Mouse (Mus musculus) neutrophil, adult 5-6 weeks (primary cell): ENCODE results near the gene Chd9. TPM values are rescaled to one million over a fixed set of nuclear protein-coding genes. Genes with fewer than 3 reads are reported as not detected.
A peak's percentile ranks its signal among the peaks of the same experiment; 100 is the strongest.

ENCODE experiments used
- ATAC-seq: fragments of 151-379, 151-347 bp; 2 replicates; pipeline ENCODE4 v1.8.0; 2017; ENCODE audit warnings: mild to moderate bottlenecking, moderate TSS enrichment; ENCODE audit not compliant: insufficient number of reproducible peaks, poor library complexity, low FRiP score, severe bottlenecking; ENCODE audit errors: extremely low read depth
- total RNA-seq: library from RNA; stranded (forward); fragments of 200-1000 nt; gene quantifications from 2 replicates; pipeline ENCODE4 v1.2.3, GENCODE M21; 2017

Chd9 gene
- total RNA-seq, 1 experiment from 2014 or later, result 90.1 TPM

DNA sequence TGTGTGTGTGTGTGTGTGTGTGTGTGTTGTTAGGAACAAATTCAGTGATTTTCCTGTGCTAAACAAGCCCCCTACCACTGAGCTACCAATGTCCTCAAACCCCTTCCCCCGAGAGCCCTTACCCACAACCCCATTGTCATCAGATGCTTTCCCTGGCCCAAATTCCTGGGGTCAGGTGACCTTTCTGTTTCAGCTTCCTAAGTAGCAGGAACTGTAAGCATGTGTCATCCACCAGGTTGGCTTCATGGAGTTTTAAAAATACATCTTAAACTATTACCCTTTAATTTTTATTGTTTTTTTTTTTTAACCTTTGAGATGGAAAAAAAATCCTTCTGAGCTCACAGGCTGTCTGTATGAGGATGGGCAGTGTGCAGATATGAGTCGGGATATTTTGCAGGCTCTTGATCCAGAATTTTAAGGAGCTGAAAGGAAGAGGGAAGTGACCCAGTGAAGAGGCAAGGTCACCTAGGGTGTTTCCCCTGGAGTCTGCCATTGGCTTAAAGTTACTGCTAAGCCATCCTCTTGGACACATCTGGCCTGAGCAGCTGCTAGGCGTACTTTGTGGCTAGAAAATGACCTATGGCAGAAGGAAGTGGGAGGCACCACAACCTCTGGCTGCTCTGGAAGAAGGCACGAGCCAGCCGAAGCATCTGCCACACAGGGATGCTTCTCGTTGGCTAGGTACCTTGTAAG lies 5.6 kb downstream of the Chd9 start:
- ATAC-seq, result no peak

GRCm38 (mm10) chr8:90834321-90834672 lies 6.1 kb downstream of the Chd9 start:
- no peak for ATAC-seq

- no peak for ATAC-seq
Observed at GRCm38 (mm10) chr8:90837440-90837839, 9.3 kb downstream of the Chd9 start.

DNA sequence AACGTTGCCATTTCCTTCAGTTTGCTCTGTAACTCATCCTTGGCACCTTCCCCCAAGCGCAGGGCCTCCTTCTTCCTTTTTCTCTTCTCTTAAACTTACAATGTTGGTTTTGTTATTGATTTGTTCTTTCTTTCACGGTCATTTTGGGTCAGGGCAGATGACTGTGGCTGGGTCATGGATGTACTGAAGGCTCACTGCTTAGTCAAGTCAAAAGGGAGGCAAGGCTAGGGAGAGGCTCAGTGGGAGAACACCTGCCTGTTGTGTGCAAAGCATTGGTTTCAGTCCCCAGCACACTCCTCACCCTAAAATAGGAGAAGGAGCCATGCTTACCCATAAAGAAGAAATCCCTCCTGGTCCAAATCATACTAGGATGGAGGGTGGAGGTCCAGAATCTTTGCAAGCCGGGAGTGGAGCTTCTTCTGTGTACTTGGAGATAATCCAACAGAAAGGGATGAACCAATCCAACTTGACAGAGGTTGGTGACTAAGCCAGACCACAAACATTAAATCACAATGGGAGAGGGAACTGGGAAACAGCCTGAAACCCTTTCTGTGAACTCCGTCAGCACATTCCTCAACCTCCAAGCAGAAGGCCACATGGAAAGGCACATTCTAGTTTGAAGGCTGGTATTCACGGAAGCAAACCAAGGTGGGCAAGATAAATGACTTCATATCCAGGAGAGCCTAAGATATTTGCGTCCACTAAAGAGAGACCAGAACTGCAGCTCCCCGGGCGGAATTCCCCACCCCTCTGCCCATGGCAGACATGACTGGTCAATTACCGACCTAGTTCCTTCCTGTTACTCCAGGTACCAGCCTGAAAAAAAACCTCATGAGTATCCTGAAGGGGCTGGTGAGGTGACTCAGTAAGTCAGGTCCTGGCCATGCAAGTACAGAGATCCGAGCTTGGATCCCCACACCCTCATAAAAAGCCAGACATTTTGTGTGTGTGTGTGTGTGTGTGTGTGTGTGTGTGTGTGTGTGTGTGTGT lies 11.9 kb downstream of the Chd9 start:
- no peak for ATAC-seq

- no peak for ATAC-seq
Observed at GRCm38 (mm10) chr8:90841321-90841720, 13.2 kb downstream of the Chd9 start.

DNA sequence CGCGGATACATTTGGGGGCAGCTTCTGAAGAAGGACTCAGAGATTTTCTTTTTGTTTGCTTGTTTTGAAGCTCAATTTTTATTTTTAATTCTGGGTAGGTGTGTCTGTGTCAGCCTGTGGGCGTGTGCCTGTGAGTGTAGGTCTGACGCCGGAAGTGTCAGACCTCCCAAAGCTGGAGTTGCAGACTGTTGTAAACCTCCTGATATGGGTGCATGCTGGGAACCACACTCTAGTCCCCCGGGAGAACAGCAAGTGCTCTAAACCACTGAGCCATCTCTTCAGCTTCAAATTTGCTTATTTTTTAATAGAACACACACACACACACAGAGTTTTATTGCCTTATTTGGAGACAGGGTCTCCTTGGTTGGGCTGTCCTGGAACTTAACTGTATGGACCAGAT lies 15.0 kb downstream of the Chd9 start:
- peak; percentile 88 for ATAC-seq

GRCm38 (mm10) chr8:90844179-90844967 lies 16.2 kb downstream of the Chd9 start:
- ATAC-seq, result no peak

DNA sequence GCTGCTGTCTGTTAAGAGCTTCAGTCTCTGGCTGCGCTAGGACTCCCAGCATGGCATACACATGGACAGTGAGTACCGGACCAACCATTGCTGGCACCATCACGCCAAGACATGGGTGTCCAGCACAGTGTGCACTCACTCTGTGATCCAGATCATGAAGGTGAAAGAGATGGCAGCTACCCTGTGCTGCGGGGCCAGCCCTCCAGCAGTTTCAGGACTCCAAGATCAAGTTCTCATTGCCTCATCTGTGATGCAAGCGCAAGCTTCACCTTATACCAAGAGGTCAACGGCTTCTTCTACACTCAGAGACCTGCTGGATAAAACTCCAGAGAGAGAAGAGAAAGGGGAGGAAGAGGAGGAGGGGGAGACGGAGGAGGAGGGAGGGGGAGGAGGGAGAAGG lies 19.8 kb downstream of the Chd9 start:
- ATAC-seq, result no peak

DNA sequence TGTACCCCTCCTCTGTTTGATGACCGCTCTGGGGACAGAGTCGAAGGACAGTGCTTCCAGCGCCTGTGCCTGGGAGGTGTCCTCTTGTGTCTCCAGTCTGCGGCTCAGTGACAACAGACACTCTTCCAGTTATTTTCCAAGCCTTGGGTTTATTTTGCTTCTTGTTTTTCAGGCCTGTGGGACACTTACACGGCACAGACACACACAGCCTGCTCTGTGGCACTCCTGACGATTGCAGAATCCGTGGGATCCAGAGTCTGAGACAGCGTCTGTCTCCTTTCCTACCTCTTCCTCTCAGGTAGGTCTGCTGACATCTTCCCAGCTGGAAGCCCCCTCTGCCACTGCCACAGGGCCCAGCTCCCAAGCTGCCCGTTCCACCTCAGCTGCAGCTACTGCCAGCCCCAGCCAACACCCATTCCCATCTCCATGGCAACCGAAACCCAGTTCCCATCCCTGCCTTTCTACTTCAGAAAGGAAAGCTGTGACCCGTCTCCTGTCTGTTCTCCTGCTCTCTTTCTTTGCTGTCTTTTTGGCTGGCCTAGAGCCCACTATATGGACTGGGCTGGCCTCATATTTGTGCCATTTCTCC lies 21.4 kb downstream of the Chd9 start:
- ATAC-seq, result no peak

DNA sequence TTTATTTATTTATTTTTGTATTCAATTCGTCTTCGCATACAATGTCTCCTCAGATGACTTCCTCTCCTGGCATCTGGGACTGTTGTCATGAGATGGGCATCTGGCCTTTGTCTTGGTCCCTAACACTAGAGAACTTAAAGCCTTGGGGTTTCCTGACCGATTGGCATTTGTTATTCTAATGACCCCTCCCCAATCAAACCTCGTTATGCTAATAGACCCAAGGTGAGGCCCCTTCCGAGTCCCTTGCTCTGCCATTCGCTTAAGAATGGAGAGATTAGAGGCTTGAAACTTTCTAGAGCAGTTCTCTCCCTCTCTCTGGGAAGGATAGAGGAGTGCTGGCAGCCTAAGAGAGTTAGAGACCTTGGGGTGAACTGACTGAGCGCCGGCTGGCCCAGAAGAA lies 23.4 kb downstream of the Chd9 start:
- no peak for ATAC-seq

DNA sequence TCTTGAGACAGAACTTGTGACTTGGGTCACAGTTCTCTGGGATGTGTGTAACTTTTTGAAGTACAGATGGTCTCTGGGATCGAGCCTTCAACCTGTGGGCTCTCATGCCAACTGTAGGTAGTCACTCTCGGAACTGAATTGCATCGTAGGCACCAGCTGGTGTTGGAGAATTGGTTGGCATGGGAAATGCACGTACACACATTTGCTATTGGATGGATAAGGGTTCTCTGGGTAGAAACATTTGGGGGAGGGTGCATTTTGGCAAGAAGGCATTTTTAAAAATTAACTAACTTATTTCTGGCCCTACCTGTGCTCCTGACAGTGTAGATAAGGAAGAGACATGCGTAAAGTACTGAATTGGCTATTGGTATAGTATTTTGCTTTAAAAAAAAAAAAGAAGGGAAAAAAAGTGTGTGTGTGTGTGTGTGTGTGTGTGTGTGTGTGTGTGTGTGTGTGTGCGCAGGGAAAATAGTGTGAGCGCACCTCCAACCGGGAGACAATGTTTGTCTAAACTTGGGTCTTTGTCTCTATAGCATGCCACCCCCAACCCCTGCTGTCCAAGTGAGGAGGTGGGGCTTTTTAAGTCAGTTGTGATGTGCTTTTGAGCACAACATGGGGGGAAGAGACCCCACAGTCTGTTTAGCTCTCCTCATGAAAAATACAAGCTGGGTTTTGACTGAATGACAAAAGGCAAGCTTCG lies 26.0 kb downstream of the Chd9 start:
- no peak for ATAC-seq

- no peak for ATAC-seq
Observed at GRCm38 (mm10) chr8:90854671-90855161, 26.6 kb downstream of the Chd9 start.

DNA sequence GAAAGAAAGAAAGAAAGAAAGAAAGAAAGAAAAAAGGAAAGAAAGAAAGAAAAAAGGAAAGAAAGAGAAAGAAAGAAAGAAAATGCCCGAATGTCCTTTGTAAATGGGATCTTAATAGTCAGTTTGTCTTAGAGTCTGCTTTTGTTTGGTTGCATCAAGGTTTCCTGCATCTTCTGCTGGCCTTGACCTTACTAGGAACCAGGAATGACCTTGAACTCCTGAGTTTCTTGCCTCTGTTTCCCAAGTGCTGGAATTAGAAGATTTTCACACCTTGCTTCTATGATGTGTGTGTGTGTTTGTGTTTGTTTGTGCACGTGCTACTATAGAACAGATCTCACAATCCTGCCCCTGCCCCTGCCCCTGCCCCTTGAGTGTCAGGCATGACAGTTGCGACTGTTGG lies 28.0 kb downstream of the Chd9 start:
- no peak for ATAC-seq

- ATAC-seq, result no peak
Observed at GRCm38 (mm10) chr8:90856952-90857351, 28.8 kb downstream of the Chd9 start.

DNA sequence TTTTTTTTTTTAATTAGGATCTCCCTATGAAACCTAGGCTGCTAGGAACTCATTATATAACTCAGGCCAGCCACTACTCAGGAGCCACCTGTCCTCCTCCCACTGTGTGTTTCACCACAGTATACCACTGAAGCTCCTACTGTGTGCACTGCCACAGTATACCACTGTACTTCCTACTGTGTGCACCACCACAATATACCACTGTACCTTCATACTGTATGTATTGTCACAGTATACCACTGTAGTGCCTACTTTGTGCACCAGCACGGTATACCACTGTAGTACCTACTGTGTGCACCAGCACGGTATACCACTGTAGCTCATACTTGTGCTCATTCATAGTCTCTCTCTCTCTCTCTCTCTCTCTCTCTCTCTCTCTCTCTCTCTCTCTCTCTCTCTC lies 29.9 kb downstream of the Chd9 start:
- no peak for ATAC-seq

GRCm38 (mm10) chr8:90861266-90861944 lies 33.3 kb downstream of the Chd9 start:
- ATAC-seq, result peak; percentile 19; the same call in 1 of the 2 replicates

- ATAC-seq, result no peak
Observed at GRCm38 (mm10) chr8:90862038-90862437, 33.9 kb downstream of the Chd9 start.

DNA sequence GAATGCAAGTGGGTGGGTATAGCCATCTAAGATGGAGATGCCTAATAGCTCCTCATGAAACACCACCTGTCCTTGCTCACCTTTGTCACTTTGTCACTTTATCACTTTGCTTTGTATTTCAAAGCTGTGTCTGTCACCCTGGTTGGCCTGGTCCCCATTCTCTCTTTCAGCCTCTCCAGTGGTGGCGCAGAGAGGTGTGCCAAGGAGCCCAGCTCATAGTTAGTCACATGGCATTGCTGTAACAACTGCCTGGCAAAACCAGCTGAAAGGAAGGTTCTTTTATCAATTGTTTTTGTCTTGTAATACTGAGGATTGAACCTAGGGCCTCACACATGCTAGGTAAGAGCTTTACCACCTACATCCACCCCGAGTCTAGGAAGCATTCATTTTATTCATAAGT lies 38.9 kb downstream of the Chd9 start:
- no peak for ATAC-seq
